Mouse (Mus musculus) limb, embryonic 15.5 days (tissue): ENCODE data around the gene Rspry1. TPM values are rescaled to one million over a fixed set of nuclear protein-coding genes. Genes with fewer than 3 reads are reported as not detected.
A peak's percentile ranks its signal among the peaks of the same experiment; 100 is the strongest.

ENCODE experiments used
- ATAC-seq: fragments of 200-750 bp; cut with Nextera tagmentation; 2 replicates; pipeline ENCODE4 v1.8.0; 2017; ENCODE audit warnings: low read depth, moderate TSS enrichment; ENCODE audit not compliant: insufficient number of reproducible peaks, low FRiP score, low TSS enrichment
- H3K27ac ChIP-seq: fragments of 300-500 bp; sonication (generic); 2 replicates; pipeline ENCODE4 v1.5.1; 2015; ENCODE audit warnings: moderate library complexity, mild to moderate bottlenecking, inconsistent platforms
- H3K27me3 ChIP-seq: fragments of 300-500 bp; sonication (generic); 2 replicates; pipeline ENCODE4 v1.6.1; 2015; ENCODE audit warnings: inconsistent platforms
- H3K36me3 ChIP-seq: fragments of 300-500 bp; sonication (generic); 2 replicates; pipeline ENCODE4 v1.6.1; 2015; ENCODE audit warnings: inconsistent platforms
- H3K4me1 ChIP-seq: fragments of 300-500 bp; sonication (generic); 2 replicates; pipeline ENCODE4 v1.6.1; 2015; ENCODE audit warnings: inconsistent platforms
- H3K4me2 ChIP-seq: fragments of 300-500 bp; sonication (generic); 2 replicates; pipeline ENCODE4 v1.6.1; 2015; ENCODE audit warnings: mild to moderate bottlenecking, inconsistent platforms
- H3K4me3 ChIP-seq: fragments of 300-500 bp; sonication (generic); 2 replicates; pipeline ENCODE4 v1.5.1; 2015; ENCODE audit warnings: mild to moderate bottlenecking, inconsistent platforms
- H3K9ac ChIP-seq: fragments of 300-500 bp; sonication (generic); 2 replicates; pipeline ENCODE4 v1.6.1; 2015; ENCODE audit warnings: inconsistent platforms
- H3K9me3 ChIP-seq: fragments of 300-500 bp; sonication (generic); 2 replicates; pipeline ENCODE4 v1.6.1; 2016; ENCODE audit warnings: inconsistent platforms
- WGBS: fragments of 180-500 bp; shearing (Covaris S2); methylation state at CpG from one replicate; pipeline ENCODE4 v1.1.7; 2015; 5-methylcytosine and 5-hydroxymethylcytosine counted together
- polyA plus RNA-seq: library from polyadenylated mRNA; unstranded; fragments of >200 nt; fragmentation: Nextera tagmentation; extraction: Ambion mirVana; gene quantifications from 2 replicates; pipeline ENCODE4 v1.2.1, GENCODE M21; 2015

Rspry1 gene
- 35.3 and 36.7 TPM in 2 replicates for polyA plus RNA-seq

- ATAC-seq, result peak; percentile 100
Observed at GRCm38 (mm10) chr8:94601607-94602385, at the start of gene Rspry1, which contains the start of gene Fam192a. Gene Rspry1, plus strand, starts transcription at chr8:94601937. Gene Fam192a, minus strand, starts transcription at chr8:94601997.

GRCm38 (mm10) chr8:94552696-94553095, 49.0 kb upstream of the Rspry1 start:
- Histone ChIP-seq H3K27me3 (no peaks in the 10 kb centered on the region), H3K4me3 (no peak overlapping the region), H3K36me3 (no peaks in the 10 kb centered on the region), H3K4me1 (no peaks in the 10 kb centered on the region), H3K4me2 (no peak overlapping the region), H3K9ac (no peak overlapping the region), H3K9me3 (no peaks in the 10 kb centered on the region), H3K27ac (no peak overlapping the region)
- no peak for ATAC-seq
- WGBS, result 93% methylated on average over 2 of the region's 2 CpGs

More at GRCm38 (mm10) chr8:94601607-94602385, at the start of gene Rspry1, which contains the start of gene Fam192a:
- Histone ChIP-seq H3K36me3 (no peaks in the 10 kb centered on the region; the same call in 1 of the 2 replicates), H3K9me3 (no peaks in the 10 kb centered on the region), H3K4me2 (peak within 1 kb of the TSS; percentile 90), H3K27me3 (no peaks in the 10 kb centered on the region), H3K4me1 (peaks cover 21% of the 10 kb centered on the region), H3K27ac (peak within 1 kb of the TSS; percentile 94), H3K4me3 (peak within 1 kb of the TSS; percentile 85), H3K9ac (peak within 1 kb of the TSS; percentile 89)
- WGBS, result under 1% methylated on average over 55 of the region's 55 CpGs

- no peaks in the 10 kb centered on the region for H3K9me3 ChIP-seq
- H3K4me1 ChIP-seq, result no peaks in the 10 kb centered on the region
- no peak overlapping the region for H3K4me2 ChIP-seq
- H3K27me3 ChIP-seq, result no peaks in the 10 kb centered on the region
- no peak for ATAC-seq
- no peaks in the 10 kb centered on the region for H3K36me3 ChIP-seq
- H3K27ac ChIP-seq, result no peak overlapping the region
- WGBS, result 49% methylated on average over 3 of the region's 3 CpGs
- no peak overlapping the region for H3K9ac ChIP-seq
- no peak overlapping the region for H3K4me3 ChIP-seq
Observed at GRCm38 (mm10) chr8:94557281-94557680, 44.5 kb upstream of the Rspry1 start.

- Histone ChIP-seq H3K4me2 (no peak overlapping the region), H3K27me3 (no peaks in the 10 kb centered on the region), H3K36me3 (no peaks in the 10 kb centered on the region), H3K27ac (no peak overlapping the region), H3K4me3 (no peak overlapping the region), H3K9ac (no peak overlapping the region), H3K9me3 (no peaks in the 10 kb centered on the region), H3K4me1 (no peaks in the 10 kb centered on the region)
- ATAC-seq, result no peak
- WGBS, result 66% methylated on average over 5 of the region's 5 CpGs
Observed at GRCm38 (mm10) chr8:94561256-94561655, 40.5 kb upstream of the Rspry1 start.

- Histone ChIP-seq H3K4me1 (peaks cover 9% of the 10 kb centered on the region), H3K27ac (no peak overlapping the region), H3K4me2 (no peak overlapping the region), H3K9ac (no peak overlapping the region), H3K4me3 (no peak overlapping the region), H3K36me3 (no peaks in the 10 kb centered on the region), H3K9me3 (no peaks in the 10 kb centered on the region), H3K27me3 (no peaks in the 10 kb centered on the region)
- ATAC-seq, result no peak
Observed at GRCm38 (mm10) chr8:94564421-94564820, 37.3 kb upstream of the Rspry1 start.

- no peak overlapping the region for H3K9ac ChIP-seq
- H3K4me3 ChIP-seq, result no peak overlapping the region
- H3K27ac ChIP-seq, result no peak overlapping the region
- H3K4me1 ChIP-seq, result peaks cover 14% of the 10 kb centered on the region
- ATAC-seq, result no peak
- H3K4me2 ChIP-seq, result no peak overlapping the region
- H3K9me3 ChIP-seq, result no peaks in the 10 kb centered on the region
- 53% methylated on average over 6 of the region's 6 CpGs for WGBS
- no peaks in the 10 kb centered on the region for H3K36me3 ChIP-seq
- no peaks in the 10 kb centered on the region for H3K27me3 ChIP-seq
Observed at GRCm38 (mm10) chr8:94566033-94566432, 35.7 kb upstream of the Rspry1 start.

- no peak overlapping the region for H3K4me3 ChIP-seq
Observed at GRCm38 (mm10) chr8:94566446-94567158, 35.1 kb upstream of the Rspry1 start.

GRCm38 (mm10) chr8:94567159-94567849, 34.4 kb upstream of the Rspry1 start:
- H3K27me3 ChIP-seq, result no peaks in the 10 kb centered on the region
- 0 out of 2 replicates have a peak, but pooled peaks cover 3% of the 10 kb centered on the region for H3K36me3 ChIP-seq
- no peaks in the 10 kb centered on the region for H3K9me3 ChIP-seq
- no peak overlapping the region for H3K27ac ChIP-seq
- H3K4me3 ChIP-seq, result no peak overlapping the region
- WGBS, result 77% methylated on average over 8 of the region's 8 CpGs
- no peak overlapping the region for H3K4me2 ChIP-seq
- H3K9ac ChIP-seq, result no peak overlapping the region
- H3K4me1 ChIP-seq, result peaks cover 14% of the 10 kb centered on the region
- no peak for ATAC-seq

More at GRCm38 (mm10) chr8:94566446-94567158, 35.1 kb upstream of the Rspry1 start:
- H3K9ac ChIP-seq, result no peak overlapping the region
- no peaks in the 10 kb centered on the region for H3K27me3 ChIP-seq
- no peaks in the 10 kb centered on the region for H3K9me3 ChIP-seq
- H3K4me1 ChIP-seq, result peaks cover 14% of the 10 kb centered on the region
- no peak for ATAC-seq
- no peak overlapping the region for H3K27ac ChIP-seq
- H3K4me2 ChIP-seq, result no peak overlapping the region
- no peaks in the 10 kb centered on the region for H3K36me3 ChIP-seq
- 57% methylated on average over 15 of the region's 15 CpGs for WGBS

GRCm38 (mm10) chr8:94568098-94568497, 33.6 kb upstream of the Rspry1 start:
- Histone ChIP-seq H3K4me3 (no peak overlapping the region), H3K36me3 (0 out of 2 replicates have a peak, but pooled peaks cover 8% of the 10 kb centered on the region), H3K9ac (no peak overlapping the region), H3K27ac (no peak overlapping the region), H3K4me2 (no peak overlapping the region), H3K9me3 (no peaks in the 10 kb centered on the region), H3K27me3 (no peaks in the 10 kb centered on the region), H3K4me1 (peaks cover 14% of the 10 kb centered on the region)
- 66% methylated on average over 8 of the region's 8 CpGs for WGBS
- no peak for ATAC-seq

GRCm38 (mm10) chr8:94569419-94569818, 32.3 kb upstream of the Rspry1 start:
- Histone ChIP-seq H3K36me3 (peaks cover 21% of the 10 kb centered on the region), H3K4me1 (peaks cover 14% of the 10 kb centered on the region), H3K4me2 (no peak overlapping the region), H3K27ac (no peak overlapping the region), H3K4me3 (no peak overlapping the region), H3K27me3 (no peaks in the 10 kb centered on the region), H3K9ac (no peak overlapping the region), H3K9me3 (no peaks in the 10 kb centered on the region)
- WGBS, result 70% methylated on average over 1 of the region's 1 CpGs
- ATAC-seq, result no peak

- Histone ChIP-seq H3K36me3 (peaks cover 45% of the 10 kb centered on the region), H3K4me2 (no peak overlapping the region), H3K27me3 (no peaks in the 10 kb centered on the region), H3K4me1 (peaks cover 10% of the 10 kb centered on the region), H3K27ac (no peak overlapping the region), H3K9me3 (no peaks in the 10 kb centered on the region), H3K4me3 (no peak overlapping the region), H3K9ac (no peak overlapping the region)
- 68% methylated on average over 2 of the region's 2 CpGs for WGBS
- ATAC-seq, result no peak
Observed at GRCm38 (mm10) chr8:94571896-94572295, 29.8 kb upstream of the Rspry1 start.
